Mouse (Mus musculus) forebrain, embryonic 14.5 days (tissue): ENCODE data around the gene Cntn6. TPM values are rescaled to one million over a fixed set of nuclear protein-coding genes. Genes with fewer than 3 reads are reported as not detected.

Source experiments
- ATAC-seq: fragments of 200-750 bp; cut with Nextera tagmentation; 2 replicates; pipeline ENCODE4 v1.8.0; 2017; ENCODE audit warnings: mild to moderate bottlenecking, moderate library complexity
- DNase-seq: peaks from one replicate; pipeline ENCODE4 v3.0.0-alpha.2; 2015; ENCODE audit warnings: low spot score
- H3K27ac ChIP-seq: fragments of 300-500 bp; sonication (generic); 2 replicates; pipeline ENCODE4 v1.5.1; 2014; ENCODE audit warnings: low read depth, mild to moderate bottlenecking, control low read depth, low read length, moderate library complexity
- H3K27me3 ChIP-seq: fragments of 300-500 bp; sonication (generic); replicated peaks from 2 replicates; pipeline ENCODE4 v1.6.1; 2014; ENCODE audit warnings: low read length, control low read depth, mixed read lengths; ENCODE audit not compliant: control insufficient read depth, insufficient read depth
- H3K36me3 ChIP-seq: fragments of 300-500 bp; sonication (generic); 2 replicates; pipeline ENCODE4 v1.6.1; 2014; ENCODE audit warnings: low read length, control low read depth; ENCODE audit not compliant: control insufficient read depth, insufficient read depth
- H3K4me1 ChIP-seq: fragments of 300-500 bp; sonication (generic); 2 replicates; pipeline ENCODE4 v1.6.1; 2014; ENCODE audit warnings: antibody characterized with exemption, low read length, control low read depth; ENCODE audit not compliant: control insufficient read depth, insufficient read depth
- H3K4me2 ChIP-seq: fragments of 300-500 bp; sonication (generic); 2 replicates; pipeline ENCODE4 v1.6.1; 2014; ENCODE audit warnings: mild to moderate bottlenecking, control low read depth, low read length
- H3K4me3 ChIP-seq: fragments of 300-500 bp; sonication (generic); 2 replicates; pipeline ENCODE4 v1.5.1; 2014; ENCODE audit warnings: low read depth, low read length, control low read depth
- H3K9ac ChIP-seq: fragments of 300-500 bp; sonication (generic); 2 replicates; pipeline ENCODE4 v1.6.1; 2014; ENCODE audit warnings: mild to moderate bottlenecking, low read length, control low read depth, moderate library complexity
- H3K9me3 ChIP-seq: fragments of 300-500 bp; sonication (generic); replicated peaks from 2 replicates; pipeline ENCODE4 v1.6.1; 2016; ENCODE audit warnings: low read length, control low read depth, mixed read lengths; ENCODE audit not compliant: control insufficient read depth
- WGBS: fragments of 180-500 bp; shearing (Covaris S2); extraction: QIAGEN DNeasy Blood & Tissue Kit; methylation state at CpG from one replicate; pipeline ENCODE4 v1.1.7; 2014; 5-methylcytosine and 5-hydroxymethylcytosine counted together
- polyA plus RNA-seq: library from polyadenylated mRNA; unstranded; fragments of >200 nt; fragmentation: Nextera tagmentation; extraction: Ambion mirVana; gene quantifications from 2 replicates; pipeline ENCODE4 v1.2.1, GENCODE M21; 2014

Gene Cntn6
- 3.8 and 6.8 TPM in 2 replicates for polyA plus RNA-seq

- 6% methylated on average over 11 of the region's 11 CpGs for WGBS
- peak within 1 kb of the TSS; percentile 56 for H3K9ac ChIP-seq
Observed at GRCm38 (mm10) chr6:104492490-104493431, at the start of gene Cntn6. Gene Cntn6, plus strand, starts transcription at chr6:104492790.

GRCm38 (mm10) chr6:104443731-104444130 is 48.9 kb upstream of the Cntn6 start:
- no peak overlapping the region for H3K4me3 ChIP-seq
- H3K4me2 ChIP-seq = no peak overlapping the region
- no peaks in the 10 kb centered on the region for H3K9me3 ChIP-seq
- H3K4me1 ChIP-seq = no peaks in the 10 kb centered on the region
- peak; percentile 50 for DNase-seq
- no peak overlapping the region for H3K9ac ChIP-seq
- peak; percentile 44 for ATAC-seq
- 47% methylated on average over 3 of the region's 3 CpGs for WGBS
- no peak overlapping the region for H3K27ac ChIP-seq
- no peaks in the 10 kb centered on the region for H3K36me3 ChIP-seq
- H3K27me3 ChIP-seq = no peaks in the 10 kb centered on the region

More at GRCm38 (mm10) chr6:104492490-104493431, at the start of gene Cntn6:
- Histone ChIP-seq H3K27ac (peak within 1 kb of the TSS; percentile 39; the same call in 1 of the 2 replicates), H3K4me1 (peaks cover 9% of the 10 kb centered on the region), H3K27me3 (no peaks in the 10 kb centered on the region), H3K9me3 (no peaks in the 10 kb centered on the region), H3K36me3 (no peaks in the 10 kb centered on the region), H3K4me2 (peak within 1 kb of the TSS; percentile 52), H3K4me3 (peak within 1 kb of the TSS; percentile 27)
- DNase-seq (peak; percentile 74), ATAC-seq (peak; percentile 93)

GRCm38 (mm10) chr6:104470706-104471105 is 21.9 kb upstream of the Cntn6 start:
- Histone ChIP-seq H3K9ac (no peak overlapping the region), H3K27ac (no peak overlapping the region), H3K36me3 (no peaks in the 10 kb centered on the region), H3K9me3 (no peaks in the 10 kb centered on the region), H3K4me3 (no peak overlapping the region), H3K4me2 (no peak overlapping the region), H3K4me1 (no peaks in the 10 kb centered on the region), H3K27me3 (no peaks in the 10 kb centered on the region)
- DNase-seq (no peak), ATAC-seq (no peak)
- WGBS = 100% methylated on average over 1 of the region's 1 CpGs

GRCm38 (mm10) chr6:104479242-104479641 is 13.3 kb upstream of the Cntn6 start:
- ATAC-seq = no peak
- H3K36me3 ChIP-seq = no peaks in the 10 kb centered on the region

GRCm38 (mm10) chr6:104493459-104493858 is 869 bp downstream of the Cntn6 start:
- H3K9me3 ChIP-seq = no peaks in the 10 kb centered on the region
- H3K27me3 ChIP-seq = no peaks in the 10 kb centered on the region
- WGBS = 41% methylated on average over 6 of the region's 6 CpGs
- no peaks in the 10 kb centered on the region for H3K36me3 ChIP-seq
- H3K4me1 ChIP-seq = peaks cover 9% of the 10 kb centered on the region
- peak overlapping the region; percentile 56 for H3K9ac ChIP-seq
- DNase-seq (no peak), ATAC-seq (0 out of 2 replicates have a peak, but pooled peaks have one; percentile 30)
- peak overlapping the region; percentile 27 for H3K4me3 ChIP-seq
- no peak overlapping the region for H3K27ac ChIP-seq
- peak overlapping the region; percentile 52 for H3K4me2 ChIP-seq

More at GRCm38 (mm10) chr6:104479242-104479641, 13.3 kb upstream of the Cntn6 start:
- no peaks in the 10 kb centered on the region for H3K27me3 ChIP-seq
- DNase-seq = peak; percentile 32
- H3K27ac ChIP-seq = no peak overlapping the region
- no peak overlapping the region for H3K4me3 ChIP-seq
- H3K9me3 ChIP-seq = no peaks in the 10 kb centered on the region
- H3K9ac ChIP-seq = no peak overlapping the region
- no peaks in the 10 kb centered on the region for H3K4me1 ChIP-seq
- no peak overlapping the region for H3K4me2 ChIP-seq

- no peak overlapping the region for H3K4me2 ChIP-seq
- ATAC-seq = no peak
Observed at GRCm38 (mm10) chr6:104495801-104496200, 3.2 kb downstream of the Cntn6 start.

GRCm38 (mm10) chr6:104563993-104564392 is 71.4 kb downstream of the Cntn6 start:
- 97% methylated on average over 1 of the region's 1 CpGs for WGBS
- no peak for ATAC-seq
- Histone ChIP-seq H3K4me3 (no peak overlapping the region), H3K9ac (no peak overlapping the region), H3K27ac (no peak overlapping the region), H3K9me3 (no peaks in the 10 kb centered on the region), H3K27me3 (no peaks in the 10 kb centered on the region), H3K4me2 (no peak overlapping the region), H3K4me1 (no peaks in the 10 kb centered on the region), H3K36me3 (no peaks in the 10 kb centered on the region)
- DNase-seq = no peak

More at GRCm38 (mm10) chr6:104495801-104496200, 3.2 kb downstream of the Cntn6 start:
- H3K27ac ChIP-seq = no peak overlapping the region
- no peak overlapping the region for H3K9ac ChIP-seq
- no peak overlapping the region for H3K4me3 ChIP-seq
- H3K9me3 ChIP-seq = no peaks in the 10 kb centered on the region
- no peaks in the 10 kb centered on the region for H3K27me3 ChIP-seq
- H3K4me1 ChIP-seq = peaks cover 9% of the 10 kb centered on the region
- DNase-seq = no peak
- H3K36me3 ChIP-seq = no peaks in the 10 kb centered on the region
- 48% methylated on average over 2 of the region's 2 CpGs for WGBS

GRCm38 (mm10) chr6:104569564-104569963 is 77.0 kb downstream of the Cntn6 start:
- no peak for DNase-seq
- ATAC-seq = no peak
- Histone ChIP-seq H3K27me3 (no peaks in the 10 kb centered on the region), H3K9me3 (no peaks in the 10 kb centered on the region), H3K9ac (no peak overlapping the region), H3K27ac (no peak overlapping the region), H3K4me1 (no peaks in the 10 kb centered on the region), H3K4me3 (no peak overlapping the region), H3K36me3 (no peaks in the 10 kb centered on the region), H3K4me2 (no peak overlapping the region)

GRCm38 (mm10) chr6:104588028-104588427 is 95.4 kb downstream of the Cntn6 start:
- Histone ChIP-seq H3K27me3 (no peaks in the 10 kb centered on the region), H3K9ac (no peak overlapping the region), H3K4me3 (no peak overlapping the region), H3K36me3 (no peaks in the 10 kb centered on the region), H3K4me1 (no peaks in the 10 kb centered on the region), H3K9me3 (no peaks in the 10 kb centered on the region), H3K27ac (no peak overlapping the region), H3K4me2 (no peak overlapping the region)
- WGBS = 74% methylated on average over 3 of the region's 3 CpGs
- ATAC-seq (no peak), DNase-seq (no peak)
